Mouse (Mus musculus) G1E (cell line): Measurements from ENCODE around the gene Dazap2.

Experiments used
- CTCF ChIP-seq: IDR thresholded peaks from 2 replicates; pipeline ENCODE4 v1.5.1; 2012; ENCODE audit warnings: low read depth, low read length, inconsistent platforms, mixed read lengths
- POLR2AphosphoS5 ChIP-seq: IDR thresholded peaks from 2 replicates; pipeline ENCODE4 v1.6.1; 2012; ENCODE audit warnings: low read depth, low read length, inconsistent platforms; ENCODE audit not compliant: insufficient replicate concordance

- TF ChIP-seq CTCF (no peak), POLR2AphosphoS5 (no peak)
Measured at GRCm38 (mm10) chr15:100611951-100612350, 3.2 kb upstream of the Dazap2 start.
